Mouse (Mus musculus): Measurements from ENCODE around the gene Fmod.
A peak's percentile ranks its signal among the peaks of the same experiment; 100 is the strongest.

Fmod gene

GRCm38 (mm10) chr1:134074606-134075005, 37.6 kb downstream of the Fmod start:
- DNase-seq (ENCODE audit: low read depth in 1 of 2, low spot score in 2 of 2) = no peak

GRCm38 (mm10) chr1:134075532-134075931, 38.5 kb downstream of the Fmod start:
- DNase-seq (ENCODE audit: low read depth in 1 of 2, low spot score in 2 of 2) = no peak

GRCm38 (mm10) chr1:134076789-134077188, 39.7 kb downstream of the Fmod start:
- no peak for DNase-seq (ENCODE audit: low read depth in 1 of 2, low spot score in 2 of 2)

- DNase-seq (ENCODE audit: low read depth in 1 of 2, low spot score in 2 of 2) = no peak
These were observed 40.5 kb downstream of the Fmod start for GRCm38 (mm10) chr1:134077389-134078060.

GRCm38 (mm10) chr1:134078061-134078795, 41.2 kb downstream of the Fmod start:
- DNase-seq (ENCODE audit: low read depth in 1 of 2, low spot score in 2 of 2) = no peak

GRCm38 (mm10) chr1:134078802-134079476, 41.9 kb downstream of the Fmod start, which contains the start of gene Btg2:
Btg2 (minus strand) TSS chr1:134079120.
- peak; percentile 95 to 97 for DNase-seq (ENCODE audit: low read depth in 1 of 2, low spot score in 2 of 2)

GRCm38 (mm10) chr1:134079477-134080163, 42.6 kb downstream of the Fmod start:
- no peak for DNase-seq (ENCODE audit: low read depth in 1 of 2, low spot score in 2 of 2)

GRCm38 (mm10) chr1:134080406-134080805, 43.4 kb downstream of the Fmod start:
- no peak for DNase-seq (ENCODE audit: low read depth in 1 of 2, low spot score in 2 of 2)

GRCm38 (mm10) chr1:134080881-134081450, 43.9 kb downstream of the Fmod start:
- DNase-seq (ENCODE audit: low read depth in 1 of 2, low spot score in 2 of 2) = no peak

GRCm38 (mm10) chr1:134082987-134083516, 46.0 kb downstream of the Fmod start:
- no peak for DNase-seq (ENCODE audit: low read depth in 1 of 2, low spot score in 2 of 2)

- no peak for DNase-seq (ENCODE audit: low read depth in 1 of 2, low spot score in 2 of 2)
These were observed 46.6 kb downstream of the Fmod start for GRCm38 (mm10) chr1:134083676-134084075.

GRCm38 (mm10) chr1:134084128-134084527, 47.1 kb downstream of the Fmod start:
- DNase-seq (ENCODE audit: low read depth in 1 of 2, low spot score in 2 of 2) = no peak

GRCm38 (mm10) chr1:134086017-134086416, 49.0 kb downstream of the Fmod start:
- DNase-seq (ENCODE audit: low read depth in 1 of 2, low spot score in 2 of 2) = no peak

- no peak for DNase-seq (ENCODE audit: low read depth in 1 of 2, low spot score in 2 of 2)
These were observed 49.9 kb downstream of the Fmod start for GRCm38 (mm10) chr1:134086811-134087398.

- DNase-seq (ENCODE audit: low read depth in 1 of 2, low spot score in 2 of 2) = no peak
These were observed 52.0 kb downstream of the Fmod start for GRCm38 (mm10) chr1:134089074-134089473.

GRCm38 (mm10) chr1:134091851-134092250, 54.8 kb downstream of the Fmod start:
- DNase-seq (ENCODE audit: low read depth in 1 of 2, low spot score in 2 of 2) = no peak

GRCm38 (mm10) chr1:134092368-134092767, 55.3 kb downstream of the Fmod start:
- DNase-seq (ENCODE audit: low read depth in 1 of 2, low spot score in 2 of 2) = no peak

- DNase-seq (ENCODE audit: low read depth in 1 of 2, low spot score in 2 of 2) = peak; percentile 77 to 92
These were observed 56.1 kb downstream of the Fmod start for GRCm38 (mm10) chr1:134092852-134093770.

GRCm38 (mm10) chr1:134093771-134094526, 56.9 kb downstream of the Fmod start:
- DNase-seq (ENCODE audit: low read depth in 1 of 2, low spot score in 2 of 2) = peak; percentile 80 to 82

All from monocyte, adult 2 months (primary cell).